Mouse (Mus musculus) cortical plate, adult 2 months (tissue): ENCODE measurements around the gene Rgl2. TPM values are rescaled to one million over a fixed set of nuclear protein-coding genes. Genes with fewer than 3 reads are reported as not detected.
A peak's percentile ranks its signal among the peaks of the same experiment; 100 is the strongest.
"Not testable (repeated sequence)": the region's sequence is repeated elsewhere in the genome, so short reads cannot be mapped to it uniquely, and the experiment has no call there.

Source experiments
- H3K27ac ChIP-seq: fragments of 200-500 bp; 2 replicates; pipeline ENCODE4 v1.5.1; 2012; ENCODE audit warnings: low read length, control low read depth, inconsistent platforms; ENCODE audit not compliant: insufficient read depth
- H3K4me1 ChIP-seq: fragments of 200-500 bp; 2 replicates; pipeline ENCODE4 v1.6.1; 2011; ENCODE audit warnings: low read length; ENCODE audit not compliant: control insufficient read depth, insufficient read depth
- H3K4me3 ChIP-seq: fragments of 200-500 bp; 2 replicates; pipeline ENCODE4 v1.5.1; 2011; ENCODE audit warnings: mild to moderate bottlenecking, low read length, control low read depth; ENCODE audit not compliant: insufficient read depth
- CTCF ChIP-seq: fragments of 200-500 bp; IDR thresholded peaks from 2 replicates; pipeline ENCODE4 v1.5.1; 2011; ENCODE audit warnings: mild to moderate bottlenecking, control low read depth, low read length; ENCODE audit not compliant: insufficient read depth; ENCODE audit errors: extremely low read depth
- POLR2A ChIP-seq: fragments of 200-500 bp; IDR thresholded peaks from 2 replicates; pipeline ENCODE4 v1.6.1; 2011; ENCODE audit warnings: mild to moderate bottlenecking, low read length, control low read depth; ENCODE audit not compliant: insufficient read depth; ENCODE audit errors: extremely low read depth
- polyA plus RNA-seq: library from polyadenylated mRNA; depleted of rRNA; stranded (reverse); fragments of >200 nt; gene quantifications from 2 replicates; pipeline ENCODE4 v1.2.3, GENCODE M21; 2012

Rgl2 gene
- polyA plus RNA-seq, 1 experiment: 164 TPM

GRCm38 (mm10) chr17:33968489-33968888, 39.1 kb downstream of the Rgl2 start:
- no peaks in the 10 kb centered on the region for H3K4me1 ChIP-seq
- H3K27ac ChIP-seq: no peak overlapping the region
- H3K4me3 ChIP-seq: no peak overlapping the region
- TF ChIP-seq POLR2A (no peak), CTCF (peak; percentile 89)

DNA sequence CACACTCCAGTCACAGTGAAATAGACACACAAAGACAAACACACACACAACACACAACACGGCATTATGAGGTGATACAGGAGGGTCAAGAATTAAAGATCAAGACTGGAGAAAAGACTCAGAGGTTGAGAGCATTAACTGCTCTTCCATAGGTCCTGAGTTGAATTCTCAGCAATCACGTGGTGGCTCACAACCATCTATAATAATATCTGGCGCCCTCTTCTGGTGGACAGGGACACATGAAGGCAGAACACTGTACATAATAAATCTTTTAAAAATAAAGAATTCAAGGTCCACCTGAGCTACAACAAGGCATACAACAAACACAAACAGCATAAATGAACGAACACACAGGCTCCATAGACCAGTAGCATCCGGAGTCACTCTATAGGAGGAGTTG, 39.6 kb downstream of the Rgl2 start:
- TF ChIP-seq CTCF (peak; percentile 6; the same call in 1 of the 2 replicates), POLR2A (no peak)
- Histone ChIP-seq H3K4me1 (no peaks in the 10 kb centered on the region), H3K4me3 (no peak overlapping the region), H3K27ac (no peak overlapping the region)

GRCm38 (mm10) chr17:33969394-33969793, 40.1 kb downstream of the Rgl2 start:
- TF ChIP-seq POLR2A (no peak), CTCF (no peak)
- Histone ChIP-seq H3K4me1 (no peaks in the 10 kb centered on the region), H3K4me3 (no peak overlapping the region), H3K27ac (no peak overlapping the region)

- no peak overlapping the region for H3K4me3 ChIP-seq
- H3K27ac ChIP-seq: no peak overlapping the region
- TF ChIP-seq POLR2A: no peak
- TF ChIP-seq CTCF: no peak
- H3K4me1 ChIP-seq: no peaks in the 10 kb centered on the region
Measured at GRCm38 (mm10) chr17:33972691-33973090, 43.3 kb downstream of the Rgl2 start.

DNA sequence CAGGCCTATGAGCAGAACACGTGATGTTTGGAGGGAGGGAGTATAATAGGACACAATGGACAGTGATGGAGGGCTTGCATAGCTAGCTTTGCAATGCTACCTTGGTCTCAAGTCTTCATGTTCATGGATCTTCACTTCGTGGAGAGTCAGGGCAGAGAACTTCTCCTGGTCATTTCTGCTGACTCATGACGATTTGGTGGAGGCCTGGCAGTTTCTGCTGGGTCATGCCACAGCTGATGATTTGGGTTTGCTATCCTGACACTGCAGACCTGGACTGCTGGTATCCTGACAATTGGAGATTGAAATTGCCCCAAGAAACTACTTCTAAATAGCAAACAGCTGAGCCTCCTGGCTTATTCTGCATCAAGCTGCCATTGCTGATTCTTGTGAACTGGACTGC, 44.2 kb downstream of the Rgl2 start:
- no peaks in the 10 kb centered on the region for H3K4me1 ChIP-seq
- TF ChIP-seq POLR2A (no peak), CTCF (no peak)

DNA sequence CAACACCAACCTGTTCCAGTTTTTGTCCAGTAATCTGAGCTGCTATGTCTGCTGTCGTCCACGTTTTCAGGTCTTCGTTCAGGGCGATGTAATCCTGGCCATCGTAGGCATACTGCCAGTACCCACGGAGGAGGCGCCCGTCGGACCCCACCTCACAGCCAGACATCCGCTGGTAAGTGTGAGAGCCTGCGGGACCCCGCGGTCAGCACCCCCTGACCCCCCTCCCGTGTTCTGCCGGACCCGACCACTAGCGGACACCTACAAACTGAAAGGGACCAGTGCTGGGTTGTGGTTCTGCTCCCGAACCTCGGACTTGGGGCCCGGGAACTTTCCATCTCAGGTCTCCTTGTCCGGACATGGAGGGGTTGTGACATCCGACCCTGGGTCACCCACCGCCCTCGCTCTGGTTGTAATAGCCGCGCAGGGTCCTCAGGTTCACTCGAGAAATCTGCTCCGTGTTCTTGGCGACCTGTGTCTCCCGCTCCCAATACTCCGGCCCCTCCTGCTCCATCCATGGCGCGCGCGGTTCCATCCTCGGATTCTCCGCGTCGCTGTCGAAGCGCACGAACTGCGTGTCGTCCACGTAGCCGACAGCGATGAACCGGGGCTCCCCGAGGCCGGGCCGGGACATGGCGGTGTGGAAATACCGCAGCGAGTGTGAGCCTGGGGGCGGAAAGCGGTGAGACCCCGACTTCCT, 48.7 kb downstream of the Rgl2 start:
- H3K4me1 ChIP-seq: no peaks in the 10 kb centered on the region
- no peak for TF ChIP-seq POLR2A
- no peak for TF ChIP-seq CTCF
- H3K4me3 ChIP-seq: peak overlapping the region; percentile 38
- H3K27ac ChIP-seq: no peak overlapping the region

More for the DNA sequence above, 44.2 kb downstream of the Rgl2 start:
- no peak overlapping the region for H3K27ac ChIP-seq
- no peak overlapping the region for H3K4me3 ChIP-seq

DNA sequence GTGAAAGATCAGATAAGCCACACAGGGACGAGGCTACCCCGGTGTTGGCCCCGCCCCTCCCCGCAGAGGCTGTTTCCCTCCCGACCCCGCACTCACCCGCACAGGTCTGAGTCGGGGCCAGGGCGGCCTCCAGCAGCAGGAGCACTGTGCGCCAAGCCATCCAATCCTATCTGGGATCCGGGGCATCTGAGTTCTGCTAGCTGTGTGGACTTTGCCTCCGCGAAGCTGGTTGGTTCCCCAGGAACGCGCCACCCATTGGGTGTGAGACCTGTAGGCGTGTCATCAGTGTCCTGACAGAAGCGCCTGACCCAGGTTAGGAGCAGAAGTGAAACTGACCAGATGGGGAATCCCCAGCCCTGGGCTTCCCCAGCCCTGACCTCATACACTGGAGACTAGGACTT, 49.3 kb downstream of the Rgl2 start:
- TF ChIP-seq POLR2A: peak; percentile 36; the same call in 1 of the 2 replicates
- no peak for TF ChIP-seq CTCF
- no peak overlapping the region for H3K27ac ChIP-seq
- no peaks in the 10 kb centered on the region for H3K4me1 ChIP-seq
- H3K4me3 ChIP-seq: peak overlapping the region; percentile 38

DNA sequence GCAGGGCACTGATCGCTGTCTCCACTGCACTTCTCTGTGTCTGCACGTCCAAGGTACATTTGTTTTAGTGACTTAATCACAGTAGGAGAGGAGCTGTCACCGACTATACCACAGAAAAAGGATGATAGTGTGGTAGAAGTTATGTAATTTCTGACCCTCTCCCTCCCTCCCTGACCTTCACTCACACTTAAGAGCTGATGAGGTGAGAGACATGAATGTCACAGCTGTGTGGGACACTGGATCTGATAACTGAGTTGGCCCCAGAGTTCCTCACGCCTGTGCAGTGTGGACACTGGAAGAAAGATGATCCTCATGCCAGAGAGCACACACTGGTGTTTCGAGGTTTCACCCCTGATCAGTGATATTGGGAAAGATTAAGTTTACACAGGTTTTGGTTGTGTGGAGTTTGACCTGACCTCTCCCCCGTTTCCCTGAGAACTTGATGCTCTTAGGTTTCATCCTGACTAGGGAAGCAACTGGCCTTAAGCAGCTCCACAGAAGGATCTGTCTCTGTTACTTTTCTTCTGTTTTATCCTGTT, 50.2 kb downstream of the Rgl2 start:
- TF ChIP-seq POLR2A: no peak
- no peak for TF ChIP-seq CTCF
- H3K4me3 ChIP-seq: no peak overlapping the region
- H3K27ac ChIP-seq: no peak overlapping the region
- no peaks in the 10 kb centered on the region for H3K4me1 ChIP-seq

GRCm38 (mm10) chr17:33980181-33981035, 51.1 kb downstream of the Rgl2 start:
- H3K4me3 ChIP-seq: no peak overlapping the region
- TF ChIP-seq POLR2A: no peak
- no peak for TF ChIP-seq CTCF
- H3K4me1 ChIP-seq: no peaks in the 10 kb centered on the region
- H3K27ac ChIP-seq: peak overlapping the region; percentile 22

DNA sequence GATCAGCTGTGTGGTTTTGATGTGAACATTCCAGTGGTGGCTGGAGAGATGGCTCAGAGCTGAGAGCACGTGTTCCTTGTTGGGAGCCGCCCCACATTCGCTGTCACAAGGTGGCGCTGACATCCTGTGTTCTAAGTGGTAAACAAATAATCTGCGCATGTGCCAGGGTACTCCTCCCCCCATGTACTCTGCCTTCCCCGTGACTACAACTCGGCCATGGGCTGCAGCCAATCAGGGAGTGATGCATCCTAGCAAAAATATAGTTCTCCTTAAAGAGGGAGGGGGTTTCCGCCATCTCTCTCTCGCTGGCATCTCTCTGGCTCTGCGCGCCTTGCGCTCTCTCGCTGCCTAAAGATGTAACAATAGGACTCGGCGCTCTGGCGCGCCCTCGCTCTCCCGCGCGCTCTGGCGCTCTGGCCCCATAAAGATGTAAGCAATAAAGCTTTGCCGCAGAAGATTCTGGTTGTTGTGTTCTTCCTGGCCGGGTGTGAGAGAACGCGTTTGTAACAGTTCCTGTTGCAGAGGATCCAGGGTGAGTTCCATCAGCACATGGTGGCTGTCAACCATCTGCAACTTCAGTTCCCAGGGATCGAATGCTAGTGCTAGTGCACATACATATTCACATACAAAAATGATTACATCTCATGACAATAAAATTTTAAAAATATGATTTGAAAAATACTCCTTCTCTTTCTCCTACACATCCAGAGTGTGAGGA, 52.0 kb downstream of the Rgl2 start:
- Histone ChIP-seq H3K4me3 (peak overlapping the region; percentile 33), H3K27ac (peak overlapping the region; percentile 59)
- not testable (repeated sequence) for H3K4me1 ChIP-seq
- TF ChIP-seq CTCF (peak; percentile 29; the same call in 1 of the 2 replicates), POLR2A (peak; percentile 72)
